Mouse (Mus musculus) cerebellum, adult 2 months (tissue): ENCODE measurements around the gene Eno3.

ENCODE experiments used
- CTCF ChIP-seq: fragments of 200-500 bp; IDR thresholded peaks from 2 replicates; pipeline ENCODE4 v1.5.1; 2011; ENCODE audit warnings: low read depth, mild to moderate bottlenecking, control low read depth, low read length, moderate library complexity, borderline replicate concordance; ENCODE audit not compliant: insufficient read depth
- POLR2A ChIP-seq: fragments of 200-500 bp; IDR thresholded peaks from 2 replicates; pipeline ENCODE4 v1.6.1; 2011; ENCODE audit warnings: low read length, control low read depth, borderline replicate concordance; ENCODE audit not compliant: insufficient read depth

DNA sequence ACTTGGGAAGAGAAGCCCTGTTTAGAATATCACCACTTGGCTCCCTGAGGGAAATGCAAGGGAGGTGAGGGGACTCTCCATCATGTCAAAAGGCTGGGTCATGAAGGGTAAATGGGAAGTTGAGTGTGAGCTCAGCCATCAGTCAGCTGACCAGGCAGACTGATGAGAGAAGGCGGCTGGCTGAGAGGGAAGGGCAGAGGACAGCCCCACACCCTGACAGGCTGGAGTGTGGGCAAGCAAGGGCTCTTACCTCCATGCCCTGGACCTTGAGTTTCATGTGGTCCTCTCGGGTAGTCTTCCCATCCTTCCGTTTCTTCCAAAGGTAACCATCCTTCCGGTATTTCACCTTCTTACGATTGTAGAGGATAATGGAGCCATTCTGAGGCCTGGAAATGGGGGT lies 26.6 kb downstream of the Eno3 start:
- TF ChIP-seq POLR2A = no peak
- no peak for TF ChIP-seq CTCF
